Mouse (Mus musculus): ENCODE data around the gene Ell. TPM values are rescaled to one million over a fixed set of nuclear protein-coding genes. Genes with fewer than 3 reads are reported as not detected.

Ell gene
- total and polyA plus RNA-seq, 2 experiments, result 10.0 to 25.0 TPM

DNA sequence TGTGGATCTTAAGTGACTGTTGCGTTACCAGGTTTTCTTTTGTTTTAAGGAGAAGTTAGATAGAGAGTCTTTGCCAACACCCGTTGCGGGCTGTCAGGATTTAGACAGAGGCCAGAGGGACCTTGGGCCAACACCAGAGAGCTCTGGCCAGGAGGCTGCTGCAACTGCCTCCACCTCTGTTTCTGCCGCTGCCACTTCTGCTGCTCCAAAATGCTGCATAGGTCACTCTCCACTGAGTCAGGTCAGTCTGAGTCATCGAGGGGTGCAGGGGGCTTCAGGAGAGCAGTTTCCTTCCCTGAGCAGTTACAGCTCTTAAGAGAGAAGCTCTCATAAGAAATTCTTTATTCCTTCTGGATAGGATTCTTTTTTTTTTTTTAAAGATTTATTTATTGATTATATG, 87.8 kb downstream of the Ell start:
- peaks cover 4% of the 10 kb centered on the region for H3K4me1 ChIP-seq (ENCODE audit: control insufficient read depth, insufficient read depth, low read length)

DNA sequence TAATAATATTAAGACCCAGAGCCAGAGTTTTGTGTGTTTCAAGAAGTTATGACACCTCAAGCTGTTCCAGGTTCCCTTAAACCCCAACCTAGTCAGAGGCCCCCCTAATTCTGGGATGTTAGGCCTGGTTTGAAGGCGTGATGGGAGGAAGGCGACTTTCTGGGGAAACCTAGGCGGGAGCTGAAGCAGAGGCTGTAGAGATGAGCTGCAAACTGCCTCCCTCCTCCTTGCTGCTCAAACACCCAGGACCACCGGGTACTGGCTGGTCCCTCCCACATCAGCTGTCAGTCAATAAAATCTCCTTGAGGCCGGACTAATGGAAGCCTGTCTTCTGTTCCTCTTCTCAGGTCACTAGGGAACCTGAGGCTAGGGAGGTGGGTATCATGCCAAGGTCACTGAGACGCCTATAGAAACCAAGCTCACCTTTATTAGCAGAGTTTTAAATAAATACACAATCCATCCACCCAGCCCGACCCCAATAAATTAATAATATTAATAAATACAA, 89.8 kb downstream of the Ell start:
- H3K27ac ChIP-seq (replicated peaks; ENCODE audit: insufficient read depth, low read depth, low read length), result no peak overlapping the region

More for the DNA sequence above, 87.8 kb downstream of the Ell start:
- TF ChIP-seq CTCF (IDR thresholded peaks at IDR 0.05; ENCODE audit: low read depth, low read length) (no peak), POLR2A (IDR thresholded peaks at IDR 0.05; ENCODE audit: extremely low read depth, insufficient read depth, low read length) (no peak)
- Histone ChIP-seq H3K79me2 (ENCODE audit: control insufficient read depth, insufficient read depth, low read length) (no peaks in the 10 kb centered on the region), H3K27me3 (ENCODE audit: control insufficient read depth, insufficient read depth, low read length) (no peaks in the 10 kb centered on the region), H3K27ac (replicated peaks; ENCODE audit: insufficient read depth, low read depth, low read length) (no peak overlapping the region), H3K9ac (ENCODE audit: low read depth, low read length) (no peak overlapping the region), H3K36me3 (ENCODE audit: control insufficient read depth, insufficient read depth, low read length) (no peaks in the 10 kb centered on the region), H3K4me3 (ENCODE audit: insufficient read depth, low read depth, low read length) (no peak overlapping the region)
- DNase-seq (ENCODE audit: extremely low read depth, low read depth, low spot score), result no peak
- WGBS, result 82% methylated on average over 5 of the region's 5 CpGs

DNA sequence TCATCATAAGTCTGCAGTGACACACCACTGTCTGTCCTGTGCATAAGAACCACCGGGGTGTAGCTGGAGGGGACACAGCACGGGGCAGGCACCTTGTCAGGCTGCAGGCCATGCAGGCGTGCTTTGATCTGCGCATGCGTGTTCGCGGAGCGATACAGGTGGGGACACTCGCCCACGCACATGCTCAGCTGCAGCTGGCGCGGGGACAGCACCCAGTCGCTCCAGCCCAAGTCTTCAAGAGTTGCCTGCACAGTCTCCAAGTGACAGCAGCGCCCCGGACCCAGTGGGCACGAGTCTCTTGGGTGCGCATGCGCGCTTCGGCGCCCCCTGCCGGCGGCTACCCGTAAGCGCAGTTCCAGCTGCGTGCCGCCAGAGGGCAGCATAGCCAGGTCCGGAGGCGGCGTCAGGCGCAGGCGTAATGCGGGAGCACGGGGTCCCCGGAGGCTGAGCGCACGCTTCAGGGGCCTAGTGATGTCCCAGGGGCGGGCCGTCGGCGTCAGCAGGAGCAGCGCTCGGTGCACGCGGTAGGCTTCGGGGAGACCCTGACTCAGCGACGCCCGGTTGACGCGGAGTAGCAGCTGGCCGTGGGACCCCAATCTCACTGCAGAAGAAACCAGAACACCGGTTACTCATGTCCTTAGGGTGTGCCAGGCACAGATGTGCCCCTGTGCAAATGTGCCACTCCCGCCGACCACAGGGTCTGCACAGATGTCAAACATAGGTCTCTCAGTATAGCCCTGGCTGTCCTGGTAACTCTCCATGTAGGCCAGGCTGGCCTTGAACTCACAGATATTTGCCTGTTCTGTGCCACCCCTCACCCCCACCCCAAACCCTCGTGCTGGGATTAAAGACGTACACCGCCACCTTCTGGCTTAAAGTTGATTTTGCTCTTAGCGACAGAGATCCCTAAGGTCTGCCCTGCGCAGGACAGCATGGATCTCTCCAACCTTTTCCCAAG, 90.6 kb downstream of the Ell start:
- H3K27ac ChIP-seq (replicated peaks; ENCODE audit: insufficient read depth, low read depth, low read length), result peak overlapping the region; percentile 75
- no peaks in the 10 kb centered on the region for H3K36me3 ChIP-seq (ENCODE audit: control insufficient read depth, insufficient read depth, low read length)
- peak overlapping the region; percentile 44 for H3K4me3 ChIP-seq (ENCODE audit: insufficient read depth, low read depth, low read length)
- H3K27me3 ChIP-seq (ENCODE audit: control insufficient read depth, insufficient read depth, low read length), result no peaks in the 10 kb centered on the region
- peak overlapping the region; percentile 68 for H3K9ac ChIP-seq (ENCODE audit: low read depth, low read length)
- peaks cover 24% of the 10 kb centered on the region for H3K4me1 ChIP-seq (ENCODE audit: control insufficient read depth, insufficient read depth, low read length)
- H3K79me2 ChIP-seq (ENCODE audit: control insufficient read depth, insufficient read depth, low read length), result no peaks in the 10 kb centered on the region
- WGBS, result 5% methylated on average over 60 of the region's 60 CpGs
- peak; percentile 75 for DNase-seq (ENCODE audit: extremely low read depth, low read depth, low spot score)
- 0 out of 2 replicates have a peak, but pooled peaks have one; percentile 11 for TF ChIP-seq POLR2A (IDR thresholded peaks at IDR 0.05; ENCODE audit: extremely low read depth, insufficient read depth, low read length)
- TF ChIP-seq CTCF (IDR thresholded peaks at IDR 0.05; ENCODE audit: low read depth, low read length), result peak; percentile 100

More for the DNA sequence above, 89.8 kb downstream of the Ell start:
- Histone ChIP-seq H3K4me1 (ENCODE audit: control insufficient read depth, insufficient read depth, low read length) (peaks cover 18% of the 10 kb centered on the region), H3K9ac (ENCODE audit: low read depth, low read length) (no peak overlapping the region), H3K4me3 (ENCODE audit: insufficient read depth, low read depth, low read length) (no peak overlapping the region), H3K36me3 (ENCODE audit: control insufficient read depth, insufficient read depth, low read length) (no peaks in the 10 kb centered on the region), H3K27me3 (ENCODE audit: control insufficient read depth, insufficient read depth, low read length) (no peaks in the 10 kb centered on the region), H3K79me2 (ENCODE audit: control insufficient read depth, insufficient read depth, low read length) (no peaks in the 10 kb centered on the region)
- WGBS, result 70% methylated on average over 7 of the region's 7 CpGs
- no peak for TF ChIP-seq POLR2A (IDR thresholded peaks at IDR 0.05; ENCODE audit: extremely low read depth, insufficient read depth, low read length)
- TF ChIP-seq CTCF (IDR thresholded peaks at IDR 0.05; ENCODE audit: low read depth, low read length), result no peak
- no peak for DNase-seq (ENCODE audit: extremely low read depth, low read depth, low spot score)

DNA sequence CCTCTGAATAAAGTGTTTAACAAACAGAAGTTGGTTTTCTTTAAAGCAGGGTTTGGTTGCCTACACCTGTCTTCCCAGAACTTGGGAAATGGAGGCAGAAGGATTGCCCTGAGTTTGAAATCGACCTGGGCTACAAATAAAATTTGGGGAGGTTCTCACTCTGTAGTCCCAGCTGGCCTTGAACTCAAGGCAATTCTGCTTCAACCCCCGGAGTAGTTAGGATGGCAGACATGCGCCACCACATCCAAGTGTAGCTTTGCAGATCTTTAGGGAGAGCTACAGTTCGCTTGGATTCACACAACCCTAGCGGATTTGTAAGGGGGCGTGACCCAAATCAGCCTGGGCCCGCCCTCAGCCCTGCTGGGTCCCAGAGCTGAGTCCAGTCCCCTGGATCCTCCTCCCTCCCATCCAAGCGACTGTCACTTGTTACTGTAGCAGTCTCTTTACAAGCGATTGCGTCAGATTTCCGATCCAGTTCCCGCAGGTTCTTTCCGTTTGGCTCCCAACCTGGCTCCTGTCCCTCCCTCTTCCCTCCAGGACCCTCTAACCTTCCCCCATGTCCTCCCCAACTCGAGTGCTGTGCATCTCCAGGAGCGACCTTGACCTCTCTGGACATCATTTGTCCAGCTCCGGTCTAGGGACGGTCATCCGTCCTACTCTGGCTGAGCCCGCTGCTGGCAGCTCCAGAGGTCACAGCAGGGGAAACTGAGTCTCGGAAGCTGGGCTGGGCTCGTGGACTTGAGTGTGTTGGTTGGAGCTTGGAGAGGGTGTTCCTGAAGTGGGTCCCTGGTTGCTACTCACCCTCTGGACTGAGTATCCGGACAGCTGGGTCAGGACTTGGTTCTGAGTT, 91.5 kb downstream of the Ell start:
- Histone ChIP-seq H3K79me2 (ENCODE audit: control insufficient read depth, insufficient read depth, low read length) (no peaks in the 10 kb centered on the region), H3K36me3 (ENCODE audit: control insufficient read depth, insufficient read depth, low read length) (no peaks in the 10 kb centered on the region), H3K4me3 (ENCODE audit: insufficient read depth, low read depth, low read length) (peak overlapping the region; percentile 70), H3K27me3 (ENCODE audit: control insufficient read depth, insufficient read depth, low read length) (no peaks in the 10 kb centered on the region), H3K4me1 (ENCODE audit: control insufficient read depth, insufficient read depth, low read length) (peaks cover 29% of the 10 kb centered on the region), H3K9ac (ENCODE audit: low read depth, low read length) (peak overlapping the region; percentile 86), H3K27ac (replicated peaks; ENCODE audit: insufficient read depth, low read depth, low read length) (peak overlapping the region; percentile 87)
- DNase-seq (ENCODE audit: extremely low read depth, low read depth, low spot score), result peak; percentile 95
- WGBS, result 1% methylated on average over 22 of the region's 22 CpGs
- no peak for TF ChIP-seq CTCF (IDR thresholded peaks at IDR 0.05; ENCODE audit: low read depth, low read length)
- TF ChIP-seq POLR2A (IDR thresholded peaks at IDR 0.05; ENCODE audit: extremely low read depth, insufficient read depth, low read length), result no peak

DNA sequence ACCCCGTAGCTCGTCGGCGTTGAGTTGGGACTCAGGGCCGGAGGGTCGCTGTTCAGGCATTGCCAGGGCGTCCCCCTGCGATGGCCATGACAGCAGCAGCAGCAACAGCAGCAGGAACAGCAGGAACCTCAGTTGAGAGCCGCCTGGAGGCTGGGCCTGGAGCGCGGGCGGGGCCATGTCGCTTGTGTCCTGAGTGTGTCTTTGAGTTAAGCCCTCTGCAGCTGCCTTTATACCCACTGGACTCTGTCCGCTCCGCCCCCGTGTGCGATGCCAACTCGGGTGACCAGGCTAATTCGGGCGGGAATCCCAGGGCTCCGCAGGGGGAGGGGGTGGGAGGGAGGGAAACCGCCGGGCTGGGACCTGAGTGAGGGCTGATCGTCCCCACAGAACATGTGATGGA, 92.2 kb downstream of the Ell start:
- WGBS, result 7% methylated on average over 24 of the region's 24 CpGs
- Histone ChIP-seq H3K9ac (ENCODE audit: low read depth, low read length) (peak overlapping the region; percentile 86), H3K4me1 (ENCODE audit: control insufficient read depth, insufficient read depth, low read length) (peaks cover 29% of the 10 kb centered on the region), H3K79me2 (ENCODE audit: control insufficient read depth, insufficient read depth, low read length) (no peaks in the 10 kb centered on the region), H3K36me3 (ENCODE audit: control insufficient read depth, insufficient read depth, low read length) (no peaks in the 10 kb centered on the region), H3K27me3 (ENCODE audit: control insufficient read depth, insufficient read depth, low read length) (no peaks in the 10 kb centered on the region), H3K4me3 (ENCODE audit: insufficient read depth, low read depth, low read length) (peak overlapping the region; percentile 70), H3K27ac (replicated peaks; ENCODE audit: insufficient read depth, low read depth, low read length) (peak overlapping the region; percentile 90)
- peak; percentile 89 for DNase-seq (ENCODE audit: extremely low read depth, low read depth, low spot score)
- TF ChIP-seq CTCF (IDR thresholded peaks at IDR 0.05; ENCODE audit: low read depth, low read length) (no peak), POLR2A (IDR thresholded peaks at IDR 0.05; ENCODE audit: extremely low read depth, insufficient read depth, low read length) (peak; percentile 96)

Measured in liver, adult 2 months (tissue).